Mouse (Mus musculus) liver, embryonic 14.5 days (tissue): Measurements from ENCODE around the gene Neurl1a.

ENCODE experiments used
- CTCF ChIP-seq: IDR thresholded peaks from 2 replicates; pipeline ENCODE4 v1.5.1; 2016; ENCODE audit warnings: antibody characterized with exemption, low read depth, control low read depth
- EP300 ChIP-seq: IDR thresholded peaks from 2 replicates; pipeline ENCODE4 v1.6.1; 2016; ENCODE audit warnings: antibody characterized with exemption, low read depth

DNA sequence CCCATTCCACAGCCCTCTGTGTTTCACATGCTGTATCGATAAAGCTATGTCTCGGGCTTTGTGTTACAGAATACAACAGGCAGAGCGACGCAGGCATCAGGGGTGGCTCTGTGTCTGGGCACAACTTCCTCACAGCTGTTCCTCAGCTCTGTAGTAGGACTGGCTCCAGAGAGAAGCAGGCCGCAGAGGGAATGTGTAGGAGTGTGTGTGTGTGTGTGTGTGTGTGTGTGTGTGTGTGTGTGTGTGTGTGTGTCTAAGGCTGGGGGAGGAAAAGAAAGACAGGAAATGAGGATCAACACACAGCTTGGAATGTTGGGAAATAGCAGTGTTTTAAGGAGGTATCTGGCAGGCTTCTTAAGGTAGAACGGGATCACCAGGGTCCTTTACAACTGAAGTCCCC, 98.1 kb downstream of the Neurl1a start:
- no peak for TF ChIP-seq CTCF
- TF ChIP-seq EP300: no peak
